Comparison of ENCODE assay signal across 8 mouse cellular contexts in the genomic region with DNA sequence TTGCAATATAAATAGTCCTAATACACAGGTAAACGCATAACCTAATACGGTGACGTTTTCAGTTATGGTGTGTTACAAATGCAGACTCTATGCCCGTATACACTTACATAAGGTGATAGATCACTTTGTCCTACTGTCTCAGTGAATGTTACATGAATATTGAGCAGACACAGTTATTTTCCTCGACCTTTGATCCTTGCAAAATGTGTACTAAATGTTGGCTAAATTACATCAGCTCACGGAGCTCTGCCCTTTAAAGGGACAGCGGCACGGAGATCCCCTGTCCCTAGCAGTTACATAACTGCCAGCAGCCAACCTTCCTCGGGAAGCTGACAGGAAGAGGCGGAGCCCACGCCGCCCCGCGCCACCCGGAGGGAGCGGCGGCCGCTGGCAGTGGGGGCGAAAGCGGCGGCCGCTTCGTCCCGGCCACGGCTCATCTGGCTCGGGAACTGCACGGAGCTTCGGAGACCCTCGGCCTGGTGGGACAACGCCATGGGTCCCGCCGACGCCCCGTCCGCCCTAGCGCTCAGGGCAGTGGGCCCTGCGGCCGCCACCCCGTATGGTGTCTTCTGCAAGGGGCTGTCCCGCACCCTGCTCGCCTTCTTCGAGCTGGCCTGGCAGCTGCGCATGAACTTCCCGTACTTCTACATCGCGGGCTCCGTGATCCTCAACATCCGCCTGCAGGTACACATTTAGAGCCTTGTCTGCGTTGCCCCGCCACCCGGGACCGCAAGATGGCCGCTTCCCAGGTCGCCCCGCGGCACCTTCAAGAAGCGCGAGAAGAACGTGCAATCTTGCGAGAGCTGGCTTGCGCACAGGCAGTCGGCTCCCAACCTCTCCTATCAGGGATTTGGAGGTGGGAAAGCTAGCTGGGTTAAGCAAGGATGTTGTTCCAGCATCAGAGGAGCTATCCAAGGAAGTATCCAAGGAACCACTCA. TPM values are rescaled to one million over a fixed set of nuclear protein-coding genes. Genes with fewer than 3 reads are reported as not detected.
DNase-seq lines count a peak whose midpoint lies in the region; ATAC-seq and TF ChIP-seq lines count a peak whose summit lies in the region.

No protein-coding gene starts in this region.

- peak; percentile 87 for DNase-seq in ES-E14 (ENCODE audit: low read depth, low spot score)
- peak; percentile 94 for DNase-seq in cerebellum, adult 11-12 months
- DNase-seq in heart, postnatal 25 days (ENCODE audit: low spot score): peak; percentile 82
- DNase-seq in layer of hippocampus, adult 18-20 months (ENCODE audit: low spot score in 2 of 2): peak; percentile 82 to 90
- DNase-seq in lung, adult 2 months: peak; percentile 90
- DNase-seq in thymus, adult 18-20 months: peak; percentile 32 to 43

- H3K27ac ChIP-seq in ES-E14 (ENCODE audit: insufficient read depth, low read depth, low read length, poor library complexity, severe bottlenecking): peak overlapping the region; percentile 91
- peak overlapping the region; percentile 98 for H3K27ac ChIP-seq in forebrain, embryonic 15.5 days (replicated peaks)

- no peaks in the 10 kb centered on the region for H3K4me1 ChIP-seq in ES-E14 (ENCODE audit: control insufficient read depth in 2 of 2, insufficient read depth in 2 of 2, low read length in 2 of 2, poor library complexity in 1 of 2)
- peaks cover 10% of the 10 kb centered on the region for H3K4me1 ChIP-seq in forebrain, embryonic 15.5 days
- H3K4me1 ChIP-seq in lung, adult 2 months (ENCODE audit: control insufficient read depth, insufficient read depth, low read length): peaks cover 2% of the 10 kb centered on the region; the same call in 1 of the 2 replicates

- no peaks in the 10 kb centered on the region for H3K9me3 ChIP-seq in ES-E14 (ENCODE audit: control insufficient read depth, insufficient read depth, low read depth, low read length)
- H3K9me3 ChIP-seq in forebrain, embryonic 15.5 days: no peaks in the 10 kb centered on the region

- ATAC-seq in forebrain, embryonic 15.5 days (replicated peaks): peak; percentile 97
- ATAC-seq in neutrophil, adult 5-6 weeks (ENCODE audit: extremely low read depth, insufficient number of reproducible peaks, low FRiP score, poor library complexity, severe bottlenecking): peak; percentile 83

- no peak for TF ChIP-seq CTCF in lung, adult 2 months (IDR thresholded peaks at IDR 0.05; ENCODE audit: insufficient read depth, low read length)

- 1% methylated on average over 59 of the region's 62 CpGs for WGBS in forebrain, embryonic 15.5 days
- WGBS in lung, adult 2 months: 1% methylated on average over 62 of the region's 62 CpGs

- TF ChIP-seq POLR2A in lung, adult 2 months (IDR thresholded peaks at IDR 0.05; ENCODE audit: borderline replicate concordance, extremely low read depth, low read depth, low read length): peak; percentile 81

- intact Hi-C loops in heart, postnatal 25 days (cut with DNase I): loop anchor here (10.0 kb wide), 1 partner anchor 1810 kb away; a partner anchor contains a TSS

- peak overlapping the region; percentile 77 to 88 for H3K4me3 ChIP-seq in ES-E14 (ENCODE audit: insufficient read depth in 1 of 2, low read depth in 1 of 2, low read length in 2 of 2, poor library complexity in 1 of 2, severe bottlenecking in 1 of 2)
- peak overlapping the region; percentile 87 for H3K4me3 ChIP-seq in forebrain, embryonic 15.5 days
- H3K4me3 ChIP-seq in lung, adult 2 months (replicated peaks; ENCODE audit: extremely low read depth, low read depth, low read length): peak overlapping the region; percentile 89

- no peaks in the 10 kb centered on the region for H3K27me3 ChIP-seq in forebrain, embryonic 15.5 days

- peak overlapping the region; percentile 54 for H3K4me2 ChIP-seq in forebrain, embryonic 15.5 days (replicated peaks)

- in situ Hi-C loops in ES-E14 (cut with MboI; ENCODE audit: low sequenced_read_pairs in 2 of 2, unreplicated experiment in 2 of 2): no loop called here

- H3K36me3 ChIP-seq in ES-E14 (ENCODE audit: control insufficient read depth, insufficient read depth, low read length, poor library complexity, severe bottlenecking): no peaks in the 10 kb centered on the region
- H3K36me3 ChIP-seq in forebrain, embryonic 15.5 days: peaks cover 4% of the 10 kb centered on the region; the same call in 1 of the 2 replicates

- H3K9ac ChIP-seq in ES-E14 (ENCODE audit: insufficient read depth, low read depth, low read length, poor library complexity, severe bottlenecking): peak overlapping the region; percentile 99
- H3K9ac ChIP-seq in forebrain, embryonic 15.5 days (replicated peaks): peak overlapping the region; percentile 97

TF ChIP-seq in ES-E14, 5 proteins besides CTCF, POLR2A, EP300 and RAD21:
- TF ChIP-seq CHD2 (IDR thresholded peaks at IDR 0.05; ENCODE audit: low read depth, low read length) (peak; percentile 99), ZNF384 (IDR thresholded peaks at IDR 0.05; ENCODE audit: low read depth, low read length) (no peak)

RNA-seq across cellular contexts. Expression of a gene that starts 0.5 kb away (rescaled TPM):
- total RNA-seq in ES-E14 (2012; rRNA removed): 10.2 and 10.4 TPM in 2 replicates
- 85.0 and 97.6 TPM in 2 replicates for polyA plus RNA-seq in forebrain, embryonic 15.5 days (2015; fragmentation: Nextera tagmentation; extraction: Ambion mirVana)
- total RNA-seq in heart, postnatal 25 days (2021): 10 to 100 TPM; 62.0 to 68.1 TPM
- total RNA-seq in layer of hippocampus, adult 18-20 months (2021): 100 to 1,000 TPM; 103 to 119 TPM
- 83.0 and 140 TPM in 2 replicates for polyA plus RNA-seq in lung, adult 2 months (2012; rRNA removed)
- total RNA-seq in neutrophil, adult 5-6 weeks (2017): 15.8 and 16.1 TPM in 2 replicates

RNA-seq across cellular contexts. Expression of a gene that starts 49.6 kb away (rescaled TPM):
- total RNA-seq in ES-E14 (2012; rRNA removed): not detected in 2 replicates
- polyA plus RNA-seq in forebrain, embryonic 15.5 days (2015; fragmentation: Nextera tagmentation; extraction: Ambion mirVana): not detected in 2 replicates
- not detected for total RNA-seq in heart, postnatal 25 days (2021)
- total RNA-seq in layer of hippocampus, adult 18-20 months (2021): not detected
- not detected in 2 replicates for polyA plus RNA-seq in lung, adult 2 months (2012; rRNA removed)
- total RNA-seq in neutrophil, adult 5-6 weeks (2017): not detected in 2 replicates

Comparison
In these comparisons a context has a peak if more than half of its experiments do, and no peak if none do; other contexts are left out.
1. Peak in every context shown above with its lines: DNase-seq, ATAC-seq, H3K4me3 ChIP-seq and H3K27ac ChIP-seq.
2. DNase-seq: peak in every context shown above with its lines; median percentile 94 in cerebellum, adult 11-12 months; 90 in lung, adult 2 months; 87 in ES-E14; 86 in layer of hippocampus, adult 18-20 months; 82 in heart, postnatal 25 days; 38 in thymus, adult 18-20 months.